Mouse (Mus musculus): ENCODE results near the gene Stxbp6.

Gene Stxbp6

DNA sequence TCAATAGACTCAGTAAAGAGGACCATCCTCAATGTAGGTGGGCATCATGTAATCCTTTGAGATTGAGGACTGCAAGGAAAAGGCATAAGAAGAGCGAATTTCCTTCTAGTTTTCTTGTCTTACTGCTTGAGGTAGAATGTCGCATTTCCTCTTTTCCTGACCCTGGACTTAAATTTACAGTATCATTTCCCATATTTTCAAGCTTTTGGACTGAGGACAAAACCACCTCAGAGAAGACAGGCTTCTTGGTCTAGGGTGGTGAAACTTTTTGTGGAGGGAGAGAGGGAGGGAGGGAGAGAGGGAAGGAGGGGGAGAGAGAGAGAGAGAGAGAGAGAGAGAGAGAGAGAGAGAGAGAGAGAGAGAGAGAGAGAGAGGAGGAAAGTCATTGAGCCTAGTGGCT lies 155.6 kb downstream of the Stxbp6 start:
- no peak for DNase-seq (ENCODE audit: low spot score in 2 of 2)

- DNase-seq (ENCODE audit: low spot score in 2 of 2), result no peak
These were observed 160.7 kb downstream of the Stxbp6 start for GRCm38 (mm10) chr12:44913854-44914253.

DNA sequence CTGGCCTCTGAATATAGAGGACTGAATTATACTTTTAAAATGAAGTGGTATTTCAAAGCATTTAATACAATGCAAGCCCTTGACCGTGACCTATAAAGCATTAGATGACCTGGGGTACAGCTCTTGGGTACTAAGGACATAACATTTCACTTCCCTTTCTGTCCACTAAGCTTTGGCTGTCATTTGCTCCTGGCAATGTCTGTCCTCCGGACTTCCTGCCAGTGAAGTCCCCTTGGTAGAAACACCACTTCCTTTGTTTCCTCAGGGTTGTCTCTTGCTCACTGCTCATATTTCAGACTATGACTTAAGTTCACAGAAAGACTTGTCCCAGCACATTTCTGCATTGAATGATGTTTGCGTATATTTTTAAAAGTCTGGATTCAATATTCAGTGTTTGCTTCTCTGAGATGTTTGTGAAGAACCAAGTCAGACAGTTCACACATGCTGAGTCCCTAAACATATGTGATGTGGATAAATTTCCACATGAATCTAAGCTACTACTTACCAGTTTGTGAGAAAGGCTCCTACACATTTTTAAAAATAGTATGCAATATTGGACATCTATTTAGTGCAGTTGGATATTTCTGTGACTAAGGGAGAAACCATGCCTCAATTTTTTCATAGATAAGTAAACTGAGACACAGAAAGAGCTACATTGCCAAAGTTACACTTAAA lies 166.3 kb downstream of the Stxbp6 start:
- DNase-seq (ENCODE audit: low spot score in 2 of 2), result no peak

- DNase-seq (ENCODE audit: low spot score in 2 of 2), result no peak
These were observed 168.5 kb downstream of the Stxbp6 start for GRCm38 (mm10) chr12:44906001-44906400.

DNA sequence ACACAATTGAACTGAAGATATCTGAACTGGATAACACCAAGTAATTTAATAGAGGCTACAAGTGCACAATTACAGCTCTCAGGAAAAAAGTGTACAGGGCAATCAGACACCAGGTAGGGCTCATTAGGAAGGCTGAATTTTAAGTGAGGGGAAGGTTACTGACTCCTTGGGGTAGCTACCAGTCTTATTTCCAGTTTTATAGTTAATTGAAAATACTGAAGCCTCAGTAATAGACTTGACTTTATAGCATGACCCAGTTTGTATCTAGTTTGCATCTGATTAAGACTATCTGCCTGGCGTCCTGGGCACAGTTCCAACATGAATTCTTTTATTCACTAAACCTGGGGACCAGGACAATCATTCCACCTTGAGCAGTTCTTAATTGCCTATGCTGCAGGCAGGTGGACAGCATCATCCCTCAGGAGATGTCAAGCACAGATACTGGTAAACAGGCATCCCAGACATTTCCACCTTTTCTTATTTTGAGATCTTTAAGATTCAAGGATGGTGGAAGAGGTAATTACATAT lies 171.2 kb downstream of the Stxbp6 start:
- DNase-seq (ENCODE audit: low spot score in 2 of 2), result no peak

DNA sequence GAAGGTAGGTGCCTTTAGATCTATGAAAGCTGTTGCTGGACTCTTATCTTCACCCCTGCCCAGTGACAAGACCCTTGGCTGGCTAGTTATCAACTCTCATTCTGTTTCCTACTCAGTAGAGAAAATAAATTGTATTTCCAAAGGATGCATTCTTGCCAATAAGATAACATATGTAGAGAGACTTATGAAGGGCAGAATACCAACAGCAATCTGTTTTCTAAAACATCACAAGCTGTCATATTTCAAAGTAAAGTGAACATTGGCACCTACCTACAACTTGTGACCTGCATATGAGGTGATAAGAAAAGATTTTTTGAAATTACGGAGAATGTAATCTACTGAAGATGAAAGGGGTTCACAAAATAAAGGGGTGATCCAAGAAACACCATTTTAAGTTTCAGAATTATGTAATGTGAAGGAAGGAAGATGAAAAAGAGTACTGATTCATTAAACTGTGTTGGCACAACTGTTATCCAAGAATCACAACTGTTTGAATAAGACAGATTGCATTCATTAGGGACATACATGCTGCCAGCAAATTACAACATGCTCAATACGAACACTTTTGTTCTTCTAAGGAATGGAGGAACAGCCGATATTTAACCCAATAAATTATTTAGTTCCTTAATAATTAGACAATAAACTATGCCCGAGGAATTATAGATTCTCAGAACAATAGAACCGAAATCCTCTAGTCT lies 175.2 kb downstream of the Stxbp6 start:
- no peak for DNase-seq (ENCODE audit: low spot score in 2 of 2)

- no peak for DNase-seq (ENCODE audit: low spot score in 2 of 2)
These were observed 178.0 kb downstream of the Stxbp6 start for GRCm38 (mm10) chr12:44896460-44896859.

- no peak for DNase-seq (ENCODE audit: low spot score in 2 of 2)
These were observed 184.7 kb downstream of the Stxbp6 start for GRCm38 (mm10) chr12:44889677-44890393.

- no peak for DNase-seq (ENCODE audit: low spot score in 2 of 2)
These were observed 187.7 kb downstream of the Stxbp6 start for GRCm38 (mm10) chr12:44886826-44887225.

GRCm38 (mm10) chr12:44872697-44873096 lies 201.8 kb downstream of the Stxbp6 start:
- DNase-seq (ENCODE audit: low spot score in 2 of 2), result no peak

DNA sequence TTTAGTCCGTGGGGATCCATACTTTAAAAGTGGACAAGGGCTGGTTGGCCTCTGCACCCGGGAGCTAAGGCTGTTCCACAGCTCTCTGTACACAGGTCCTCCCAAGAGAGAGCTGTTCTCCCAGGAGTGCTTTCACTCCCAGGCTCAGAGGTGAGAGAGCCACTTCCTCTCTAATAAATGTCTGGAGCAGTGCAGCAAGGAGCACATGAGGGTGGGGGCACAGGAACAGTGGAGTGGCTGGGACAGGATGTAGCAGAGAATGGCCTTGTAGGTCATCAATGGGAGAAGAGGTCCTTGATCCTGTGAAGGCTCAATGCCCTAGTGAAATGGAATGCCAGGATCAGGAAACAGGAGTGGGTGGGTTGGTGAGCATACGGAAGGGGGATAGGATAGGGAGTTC lies 209.1 kb downstream of the Stxbp6 start:
- DNase-seq (ENCODE audit: low spot score in 2 of 2), result no peak

DNA sequence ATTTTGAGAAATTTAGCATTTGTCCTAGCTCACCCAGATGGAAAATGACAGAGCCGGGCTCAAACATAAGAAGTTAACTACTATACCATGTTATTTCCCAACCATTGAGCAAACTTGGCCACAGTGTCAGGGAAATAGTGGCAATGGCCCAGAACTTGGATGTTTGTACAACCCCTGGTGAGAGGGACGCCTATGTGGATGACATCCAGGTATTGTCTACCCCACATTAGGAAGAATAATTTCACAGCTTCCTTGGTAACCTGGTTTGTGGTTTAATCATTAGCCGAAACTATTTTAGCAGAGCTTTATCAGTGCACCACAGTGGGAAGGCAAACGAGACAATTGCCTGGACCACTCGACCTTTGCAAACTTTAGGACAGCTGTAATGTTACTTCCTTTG lies 215.1 kb downstream of the Stxbp6 start:
- DNase-seq (ENCODE audit: low spot score in 2 of 2), result no peak

DNA sequence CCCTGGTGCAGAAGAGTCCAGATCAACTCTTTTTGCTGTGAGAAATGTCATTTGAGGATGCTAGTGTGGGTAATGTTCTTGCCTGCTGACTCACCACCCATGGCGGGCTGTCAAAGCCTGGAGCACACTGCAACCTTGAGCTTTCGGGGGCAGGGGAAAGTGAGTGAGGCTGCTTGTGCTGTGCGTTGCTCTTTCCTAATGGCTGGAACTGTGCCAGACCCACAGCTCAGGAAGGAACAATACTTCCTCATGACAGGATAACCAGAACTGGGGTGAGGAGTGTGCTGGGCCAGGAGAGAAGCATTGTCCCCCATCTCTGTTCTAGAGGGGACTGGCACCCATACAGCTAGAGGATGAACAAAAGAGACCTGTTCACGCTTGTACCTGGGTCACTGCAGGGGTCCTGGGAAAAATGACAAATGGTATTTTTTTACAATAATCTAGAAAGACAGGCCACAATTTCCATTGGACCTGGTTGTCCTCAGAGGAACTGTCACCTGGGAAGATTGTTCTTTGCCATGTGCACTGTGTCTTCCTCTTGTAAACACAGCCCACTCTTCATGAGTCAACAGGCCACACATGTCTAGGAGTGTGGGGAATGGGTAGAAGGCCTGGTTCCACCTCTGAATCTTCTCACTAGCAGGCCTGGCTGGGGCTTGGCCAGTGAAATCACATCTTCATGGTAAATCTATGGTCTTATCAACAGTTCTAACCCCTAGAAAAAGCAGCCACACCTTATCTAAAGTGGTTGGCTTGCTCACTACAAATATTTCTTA lies 216.2 kb downstream of the Stxbp6 start:
- no peak for DNase-seq (ENCODE audit: low spot score in 2 of 2)

DNA sequence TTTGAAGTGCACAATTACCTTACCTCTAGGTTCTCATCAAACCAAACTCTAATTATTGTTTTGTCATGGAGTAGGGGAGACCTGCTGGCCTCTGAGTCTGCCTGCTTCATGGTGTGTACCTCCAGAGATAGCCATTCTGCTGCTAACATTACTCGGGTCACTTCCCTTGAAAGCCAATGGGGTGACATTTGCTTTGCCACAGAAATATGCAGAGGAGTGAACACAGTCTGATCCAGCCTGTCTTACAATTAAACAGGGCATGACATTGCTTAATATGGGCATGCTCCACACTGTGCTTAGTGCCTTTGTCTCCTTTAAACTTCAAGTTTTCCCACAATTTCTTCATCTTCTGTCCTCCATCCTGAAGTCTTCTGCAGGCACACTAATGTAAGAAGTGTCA lies 222.5 kb downstream of the Stxbp6 start:
- DNase-seq (ENCODE audit: low spot score in 2 of 2), result no peak

GRCm38 (mm10) chr12:44850516-44850915 lies 224.0 kb downstream of the Stxbp6 start:
- no peak for DNase-seq (ENCODE audit: low spot score in 2 of 2)

DNA sequence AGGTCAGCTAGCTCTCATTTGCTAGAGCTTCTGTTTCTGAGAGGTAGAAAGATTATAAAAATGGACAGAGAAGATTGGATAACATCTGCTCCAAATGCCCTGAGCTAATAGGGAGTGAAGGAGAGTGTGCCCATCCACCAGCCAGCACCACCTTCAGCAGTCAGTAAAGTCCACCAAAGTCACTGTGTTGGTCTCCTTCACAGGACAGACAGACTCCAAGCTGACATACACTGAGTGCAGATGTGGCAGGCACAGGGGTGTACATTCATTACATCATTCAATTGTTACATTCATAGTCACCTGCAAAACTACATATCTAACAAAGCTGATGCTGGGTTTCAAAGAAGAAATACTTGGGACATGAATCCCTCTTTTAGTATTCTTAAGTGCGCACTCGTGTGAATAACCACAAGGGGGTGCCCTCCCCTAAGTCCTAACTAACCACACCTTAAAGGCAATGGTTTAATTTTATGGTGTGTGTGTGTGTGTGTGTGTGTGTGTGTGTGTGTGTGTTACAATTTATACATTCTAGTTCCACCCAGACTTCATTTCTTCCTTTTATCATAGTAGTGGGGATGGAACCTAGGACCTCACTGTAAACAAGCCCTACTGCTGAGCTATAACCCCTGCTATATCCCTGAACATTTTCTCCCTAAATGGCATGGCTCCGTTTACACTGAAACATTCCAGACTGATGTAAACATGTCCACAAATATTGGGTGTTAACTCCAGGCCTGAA lies 225.9 kb downstream of the Stxbp6 start:
- no peak for DNase-seq (ENCODE audit: low spot score in 2 of 2)

DNA sequence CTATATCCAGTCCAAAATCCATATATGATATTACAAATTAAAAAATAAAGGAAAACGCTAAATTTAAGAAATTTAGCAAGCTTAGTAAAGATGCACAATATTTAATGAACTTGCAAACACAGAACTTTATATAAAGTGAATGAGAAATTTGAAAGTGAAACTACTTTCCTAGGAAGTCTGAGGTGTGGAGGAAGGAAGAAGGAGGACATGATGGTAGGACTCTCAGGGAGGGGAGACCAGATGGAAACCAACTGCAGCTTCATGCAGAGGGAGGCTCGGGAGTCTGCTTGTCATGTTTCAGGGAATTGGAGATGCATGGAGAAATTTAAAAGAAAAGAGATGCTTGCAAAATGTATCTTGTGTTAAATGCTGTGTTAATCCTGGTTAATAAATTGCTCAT lies 233.9 kb downstream of the Stxbp6 start:
- no peak for DNase-seq (ENCODE audit: low spot score in 2 of 2)

GRCm38 (mm10) chr12:44839594-44840373 lies 234.7 kb downstream of the Stxbp6 start:
- no peak for DNase-seq (ENCODE audit: low spot score in 2 of 2)

DNA sequence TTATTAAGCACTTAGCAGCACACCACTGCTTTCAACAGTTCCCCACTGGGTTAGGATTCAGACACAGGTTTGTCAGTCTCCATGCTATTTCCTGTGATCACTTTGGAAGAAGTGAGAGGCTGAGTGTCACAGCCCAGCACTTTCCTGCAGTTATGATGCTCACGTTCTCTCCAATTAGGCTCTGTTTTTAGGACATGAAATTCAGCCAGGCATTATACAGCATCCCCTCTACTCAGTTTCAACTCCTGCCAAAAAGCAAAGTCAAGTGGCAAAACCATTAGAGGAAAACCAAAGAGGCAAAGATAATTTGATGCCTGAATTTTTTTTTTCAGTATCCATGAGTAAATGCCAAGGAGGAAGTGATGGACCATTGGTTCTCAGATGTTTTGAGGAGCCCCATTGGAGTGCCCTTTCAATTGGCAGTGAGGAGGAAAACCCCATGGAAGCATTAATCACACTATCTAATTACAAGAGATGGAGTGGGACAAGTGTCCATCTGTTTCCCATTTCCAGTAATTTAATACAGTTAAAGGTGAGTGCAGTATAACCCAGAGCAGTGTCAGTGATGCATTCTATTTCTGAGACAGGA lies 238.5 kb downstream of the Stxbp6 start:
- DNase-seq (ENCODE audit: low spot score in 2 of 2), result no peak

- no peak for DNase-seq (ENCODE audit: low spot score in 2 of 2)
These were observed 262.6 kb downstream of the Stxbp6 start for GRCm38 (mm10) chr12:44811895-44812294.
